Comparison of ENCODE assay signal across 18 mouse cellular contexts in the genomic region with DNA sequence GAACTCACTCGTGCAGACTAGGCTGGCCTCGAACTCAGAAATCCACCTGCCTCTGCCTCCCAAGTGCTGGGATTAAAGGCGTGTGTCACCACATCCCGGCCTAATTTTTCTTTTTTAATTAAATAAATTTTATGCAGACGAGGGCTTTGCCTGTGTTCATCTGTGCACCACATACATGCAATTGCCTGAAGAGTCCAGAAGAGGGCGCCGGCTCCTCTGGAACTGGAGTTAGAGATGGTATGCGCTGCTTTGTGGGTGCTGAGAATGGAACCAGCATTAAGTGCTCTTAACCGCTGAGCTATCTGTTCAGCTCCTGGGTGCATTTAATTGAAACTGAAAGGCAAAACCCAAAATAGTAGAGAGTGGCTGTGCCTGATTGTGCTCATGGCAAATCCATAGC. TPM values are rescaled to one million over a fixed set of nuclear protein-coding genes. Genes with fewer than 3 reads are reported as not detected.
DNase-seq lines count a peak whose midpoint lies in the region; ATAC-seq and TF ChIP-seq lines count a peak whose summit lies in the region.
"Had no signal": no experiment of that assay in that cellular context is flagged by ENCODE, and none has a peak within 500 bp of the region (broad histone marks: within the 10 kb centered on the region; RNA-seq: fewer than 3 reads in every experiment).

No protein-coding gene starts in this region.

- peak; percentile 39; the same call in 1 of the 2 replicates for TF ChIP-seq CTCF in kidney, postnatal 0 days (IDR thresholded peaks at IDR 0.05; ENCODE audit: low read depth)
- TF ChIP-seq CTCF in liver, embryonic 14.5 days (IDR thresholded peaks at IDR 0.05; ENCODE audit: low read depth) = peak; percentile 61

- no peaks in the 10 kb centered on the region for H3K9me3 ChIP-seq in kidney, postnatal 0 days (replicated peaks; ENCODE audit: low read length)
- H3K9me3 ChIP-seq in kidney, embryonic 14.5 days (ENCODE audit: control insufficient read depth, low read length) = no peaks in the 10 kb centered on the region
- H3K9me3 ChIP-seq in liver, embryonic 14.5 days (ENCODE audit: control insufficient read depth, low read length) = no peaks in the 10 kb centered on the region
- H3K9me3 ChIP-seq: hindbrain, embryonic 10.5 days had no signal

- 91% methylated on average over 9 of the region's 9 CpGs for WGBS in kidney, postnatal 0 days
- WGBS in kidney, embryonic 14.5 days = 85% methylated on average over 9 of the region's 9 CpGs
- WGBS in liver, embryonic 14.5 days (ENCODE audit: insufficient replicate concordance) = 66% methylated on average over 9 of the region's 9 CpGs

- H3K4me2 ChIP-seq in kidney, postnatal 0 days (ENCODE audit: low read length) = no peak overlapping the region
- no peak overlapping the region for H3K4me2 ChIP-seq in kidney, embryonic 14.5 days (replicated peaks; ENCODE audit: low read depth, low read length)
- no peak overlapping the region for H3K4me2 ChIP-seq in liver, embryonic 14.5 days (ENCODE audit: low read depth)

- H3K27me3 ChIP-seq in kidney, postnatal 0 days (ENCODE audit: insufficient read depth, low read length) = no peaks in the 10 kb centered on the region
- no peaks in the 10 kb centered on the region for H3K27me3 ChIP-seq in kidney, embryonic 14.5 days (ENCODE audit: control insufficient read depth, insufficient read depth, low read length)
- H3K27me3 ChIP-seq in liver, embryonic 14.5 days (ENCODE audit: control insufficient read depth, insufficient read depth, low read length) = no peaks in the 10 kb centered on the region
- H3K27me3 ChIP-seq: Patski had no signal

- H3K4me3 ChIP-seq in kidney, postnatal 0 days (replicated peaks; ENCODE audit: low read depth, low read length) = no peak overlapping the region
- no peak overlapping the region for H3K4me3 ChIP-seq in kidney, embryonic 14.5 days (ENCODE audit: low read length)
- no peak overlapping the region for H3K4me3 ChIP-seq in liver, embryonic 14.5 days (ENCODE audit: insufficient read depth in 1 of 2, low read depth in 2 of 2, low read length in 2 of 2)
- H3K4me3 ChIP-seq: hindbrain, embryonic 10.5 days had no signal

- TF ChIP-seq EP300 in liver, embryonic 14.5 days (IDR thresholded peaks at IDR 0.05; ENCODE audit: low read depth) = no peak

- H3K36me3 ChIP-seq in kidney, postnatal 0 days (ENCODE audit: insufficient read depth, low read length) = no peaks in the 10 kb centered on the region
- no peaks in the 10 kb centered on the region for H3K36me3 ChIP-seq in kidney, embryonic 14.5 days (ENCODE audit: control insufficient read depth, insufficient read depth, low read length)
- no peaks in the 10 kb centered on the region for H3K36me3 ChIP-seq in liver, embryonic 14.5 days (replicated peaks; ENCODE audit: control insufficient read depth, insufficient read depth, low read depth)
- H3K36me3 ChIP-seq: hindbrain, embryonic 10.5 days had no signal

- no peak for ATAC-seq in kidney, postnatal 0 days (replicated peaks; ENCODE audit: low FRiP score, low read depth)
- ATAC-seq in kidney, embryonic 14.5 days (ENCODE audit: low FRiP score, low TSS enrichment) = no peak
- no peak for ATAC-seq in liver, embryonic 14.5 days (ENCODE audit: insufficient read depth)
- no peak for ATAC-seq in megakaryocyte, adult 5-6 weeks (ENCODE audit: poor library complexity, severe bottlenecking)
- ATAC-seq: forebrain, embryonic 16.5 days; Patski had no signal

- DNase-seq in kidney, postnatal 0 days (ENCODE audit: low spot score) = no peak
- DNase-seq in A20 (ENCODE audit: low read depth, low spot score) (peak; percentile 56), ES-CJ7 (ENCODE audit: low read depth, low spot score) (peak; percentile 67)
- no peak for DNase-seq in liver, embryonic 14.5 days (ENCODE audit: low read depth in 3 of 3, low spot score in 3 of 3)
- DNase-seq in cerebellum, postnatal 14 days = no peak
- DNase-seq: adrenal gland, postnatal 25 days; cerebellum, adult 9-11 months; heart, adult 18-20 months; kidney, postnatal 14 days; right cerebral cortex, postnatal 4 days had no signal

- no peak overlapping the region for H3K27ac ChIP-seq in kidney, postnatal 0 days
- H3K27ac ChIP-seq in kidney, embryonic 14.5 days (ENCODE audit: low read depth, low read length) = no peak overlapping the region
- no peak overlapping the region for H3K27ac ChIP-seq in liver, embryonic 14.5 days
- H3K27ac ChIP-seq: hindbrain, embryonic 10.5 days had no signal

- no peaks in the 10 kb centered on the region for H3K4me1 ChIP-seq in kidney, postnatal 0 days (replicated peaks; ENCODE audit: insufficient read depth, low read length)
- H3K4me1 ChIP-seq in kidney, embryonic 14.5 days (ENCODE audit: control insufficient read depth, insufficient read depth, low read length) = no peaks in the 10 kb centered on the region
- H3K4me1 ChIP-seq in liver, embryonic 14.5 days (replicated peaks; ENCODE audit: control insufficient read depth in 2 of 2, insufficient read depth in 2 of 2, low read length in 1 of 2) = peaks cover 0 to 8% of the 10 kb centered on the region in 2 experiments; a peak in 1 of 4 replicates
- H3K4me1 ChIP-seq: hindbrain, embryonic 10.5 days had no signal

- no peak overlapping the region for H3K9ac ChIP-seq in kidney, postnatal 0 days (ENCODE audit: low read depth, low read length)
- H3K9ac ChIP-seq in kidney, embryonic 14.5 days (ENCODE audit: low read depth, low read length) = no peak overlapping the region
- no peak overlapping the region for H3K9ac ChIP-seq in liver, embryonic 14.5 days (replicated peaks)

RNA-seq across cellular contexts. Expression of gene Fam50b, which starts 6.6 kb away (rescaled TPM):
- polyA plus RNA-seq in kidney, postnatal 0 days (2015; fragmentation: Nextera tagmentation; extraction: Ambion mirVana) = not detected in 2 replicates
- polyA plus RNA-seq in kidney, embryonic 14.5 days (2014; fragmentation: Nextera tagmentation; extraction: Ambion mirVana) = not detected in 2 replicates
- 0.04 TPM in 1 of 2 replicates, not detected in the other for polyA plus RNA-seq in liver, embryonic 14.5 days (2012; rRNA removed)
- not detected in 2 replicates for polyA plus RNA-seq in liver, embryonic 14.5 days (2014; fragmentation: Nextera tagmentation; extraction: Ambion mirVana)
- not detected in 2 replicates for total RNA-seq in megakaryocyte, adult 5-6 weeks (2015)
- not detected in 2 replicates for total RNA-seq in megakaryocyte, adult 5-6 weeks (2017)
- total RNA-seq: adrenal gland, postnatal 25 days; heart, adult 18-20 months; left cerebral cortex, postnatal 14 days; monocyte, adult 5-6 weeks had no signal
- polyA plus RNA-seq: forebrain, embryonic 16.5 days; lung, embryonic 16.5 days; Patski had no signal

Comparison
In these comparisons a context has a peak if more than half of its experiments do, and no peak if none do; other contexts are left out.
1. DNase-seq: peak in A20 (single experiment) and ES-CJ7 (single experiment); none in kidney, postnatal 0 days (single experiment), liver, embryonic 14.5 days (0 of 3) and cerebellum, postnatal 14 days (0 of 2).